Mouse (Mus musculus) hindbrain, embryonic 13.5 days (tissue): Measurements from ENCODE around the gene Dctn1. TPM values are rescaled to one million over a fixed set of nuclear protein-coding genes. Genes with fewer than 3 reads are reported as not detected.
A peak's percentile ranks its signal among the peaks of the same experiment; 100 is the strongest.

ENCODE experiments used
- ATAC-seq: fragments of 200-750 bp; cut with Nextera tagmentation; 2 replicates; pipeline ENCODE4 v1.8.0; 2017; ENCODE audit warnings: moderate TSS enrichment; ENCODE audit not compliant: low FRiP score
- H3K27ac ChIP-seq: fragments of 300-500 bp; sonication (generic); 2 replicates; pipeline ENCODE4 v1.5.1; 2015; ENCODE audit warnings: inconsistent platforms, mild to moderate bottlenecking, moderate library complexity
- H3K27me3 ChIP-seq: fragments of 300-500 bp; sonication (generic); 2 replicates; pipeline ENCODE4 v1.6.1; 2015; ENCODE audit warnings: mild to moderate bottlenecking, inconsistent platforms
- H3K36me3 ChIP-seq: fragments of 300-500 bp; sonication (generic); 2 replicates; pipeline ENCODE4 v1.6.1; 2015; ENCODE audit warnings: mild to moderate bottlenecking, inconsistent platforms
- H3K4me1 ChIP-seq: fragments of 300-500 bp; sonication (generic); replicated peaks from 2 replicates; pipeline ENCODE4 v1.6.1; 2015; ENCODE audit warnings: inconsistent platforms
- H3K4me2 ChIP-seq: fragments of 300-500 bp; sonication (generic); 2 replicates; pipeline ENCODE4 v1.6.1; 2015; ENCODE audit warnings: inconsistent platforms, mild to moderate bottlenecking, moderate library complexity
- H3K4me3 ChIP-seq: fragments of 300-500 bp; sonication (generic); 2 replicates; pipeline ENCODE4 v1.5.1; 2015; ENCODE audit warnings: mild to moderate bottlenecking, inconsistent platforms
- H3K9ac ChIP-seq: fragments of 300-500 bp; sonication (generic); 2 replicates; pipeline ENCODE4 v1.6.1; 2015; ENCODE audit warnings: mild to moderate bottlenecking, inconsistent platforms
- H3K9me3 ChIP-seq: fragments of 300-500 bp; sonication (generic); 2 replicates; pipeline ENCODE4 v1.6.1; 2016; ENCODE audit warnings: inconsistent platforms
- WGBS: fragments of 180-500 bp; shearing (Covaris S2); methylation state at CpG from one replicate; pipeline ENCODE4 v1.1.7; 2015; 5-methylcytosine and 5-hydroxymethylcytosine counted together
- polyA plus RNA-seq: library from polyadenylated mRNA; unstranded; fragments of >200 nt; fragmentation: Nextera tagmentation; extraction: Ambion mirVana; gene quantifications from 2 replicates; pipeline ENCODE4 v1.2.1, GENCODE M21; 2015

The Dctn1 gene
- polyA plus RNA-seq, 1 experiment from 2014 or later = 142 TPM

GRCm38 (mm10) chr6:83138056-83138455 is 27.7 kb upstream of the Dctn1 start:
- H3K4me3 ChIP-seq = peak overlapping the region; percentile 43
- peak overlapping the region; percentile 62 for H3K4me2 ChIP-seq
- under 1% methylated on average over 11 of the region's 11 CpGs for WGBS
- no peaks in the 10 kb centered on the region for H3K36me3 ChIP-seq
- peaks cover 56% of the 10 kb centered on the region for H3K4me1 ChIP-seq
- H3K27ac ChIP-seq = peak overlapping the region; percentile 94
- peaks cover 25% of the 10 kb centered on the region for H3K27me3 ChIP-seq
- H3K9me3 ChIP-seq = no peaks in the 10 kb centered on the region
- no peak; the same call in 1 of the 2 replicates for ATAC-seq
- peak overlapping the region; percentile 76 for H3K9ac ChIP-seq

- Histone ChIP-seq H3K4me2 (no peak overlapping the region), H3K27me3 (peaks cover 18% of the 10 kb centered on the region), H3K9ac (0 out of 2 replicates have a peak overlapping the region, but pooled peaks have one; percentile 24), H3K9me3 (no peaks in the 10 kb centered on the region), H3K4me1 (peaks cover 57% of the 10 kb centered on the region), H3K4me3 (no peak overlapping the region), H3K36me3 (no peaks in the 10 kb centered on the region), H3K27ac (no peak overlapping the region)
- whole genome bisulfite sequencing = 92% methylated on average over 8 of the region's 8 CpGs
- no peak for ATAC-seq
Observed at GRCm38 (mm10) chr6:83140044-83140443, 25.7 kb upstream of the Dctn1 start.

GRCm38 (mm10) chr6:83141636-83142035 is 24.1 kb upstream of the Dctn1 start:
- 27% methylated on average over 4 of the region's 4 CpGs for WGBS
- Histone ChIP-seq H3K27me3 (peaks cover 2% of the 10 kb centered on the region; the same call in 1 of the 2 replicates), H3K9ac (peak overlapping the region; percentile 75), H3K4me1 (peaks cover 45% of the 10 kb centered on the region), H3K9me3 (no peaks in the 10 kb centered on the region), H3K36me3 (no peaks in the 10 kb centered on the region), H3K27ac (no peak overlapping the region), H3K4me2 (peak overlapping the region; percentile 71), H3K4me3 (peak overlapping the region; percentile 41; the same call in 1 of the 2 replicates)
- no peak for ATAC-seq

GRCm38 (mm10) chr6:83142211-83142731 is 23.4 kb upstream of the Dctn1 start:
- Histone ChIP-seq H3K4me1 (peaks cover 39% of the 10 kb centered on the region), H3K9ac (peak overlapping the region; percentile 75), H3K4me3 (peak overlapping the region; percentile 41), H3K4me2 (peak overlapping the region; percentile 71), H3K27ac (no peak overlapping the region; the same call in 1 of the 2 replicates), H3K36me3 (peaks cover 1% of the 10 kb centered on the region; the same call in 1 of the 2 replicates), H3K27me3 (no peaks in the 10 kb centered on the region), H3K9me3 (no peaks in the 10 kb centered on the region)
- WGBS = 2% methylated on average over 41 of the region's 41 CpGs
- no peak; the same call in 1 of the 2 replicates for ATAC-seq

GRCm38 (mm10) chr6:83142886-83143285 is 22.8 kb upstream of the Dctn1 start:
- H3K27ac ChIP-seq = peak overlapping the region; percentile 23; the same call in 1 of the 2 replicates

GRCm38 (mm10) chr6:83145209-83145608 is 20.5 kb upstream of the Dctn1 start:
- peaks cover 17% of the 10 kb centered on the region for H3K4me1 ChIP-seq
- 75% methylated on average over 2 of the region's 2 CpGs for WGBS

More at GRCm38 (mm10) chr6:83142886-83143285, 22.8 kb upstream of the Dctn1 start:
- H3K4me1 ChIP-seq = peaks cover 33% of the 10 kb centered on the region
- H3K4me2 ChIP-seq = no peak overlapping the region; the same call in 1 of the 2 replicates
- 44% methylated on average over 11 of the region's 11 CpGs for WGBS
- H3K27me3 ChIP-seq = no peaks in the 10 kb centered on the region
- H3K4me3 ChIP-seq = no peak overlapping the region
- ATAC-seq = no peak
- peak overlapping the region; percentile 75; the same call in 1 of the 2 replicates for H3K9ac ChIP-seq
- peaks cover 6% of the 10 kb centered on the region for H3K36me3 ChIP-seq
- H3K9me3 ChIP-seq = no peaks in the 10 kb centered on the region

GRCm38 (mm10) chr6:83145805-83146204 is 19.9 kb upstream of the Dctn1 start:
- H3K4me3 ChIP-seq = no peak overlapping the region
- H3K9me3 ChIP-seq = no peaks in the 10 kb centered on the region
- 77% methylated on average over 9 of the region's 9 CpGs for WGBS
- H3K9ac ChIP-seq = no peak overlapping the region
- ATAC-seq = no peak
- no peaks in the 10 kb centered on the region for H3K27me3 ChIP-seq
- peaks cover 26% of the 10 kb centered on the region for H3K36me3 ChIP-seq
- H3K27ac ChIP-seq = no peak overlapping the region
- no peak overlapping the region for H3K4me2 ChIP-seq
- H3K4me1 ChIP-seq = peaks cover 17% of the 10 kb centered on the region

More at GRCm38 (mm10) chr6:83145209-83145608, 20.5 kb upstream of the Dctn1 start:
- H3K4me3 ChIP-seq = no peak overlapping the region
- H3K36me3 ChIP-seq = peaks cover 26% of the 10 kb centered on the region
- no peak overlapping the region for H3K9ac ChIP-seq
- ATAC-seq = no peak
- no peaks in the 10 kb centered on the region for H3K9me3 ChIP-seq
- no peaks in the 10 kb centered on the region for H3K27me3 ChIP-seq
- no peak overlapping the region for H3K27ac ChIP-seq
- H3K4me2 ChIP-seq = no peak overlapping the region

GRCm38 (mm10) chr6:83147280-83147679 is 18.4 kb upstream of the Dctn1 start:
- ATAC-seq = no peak
- no peak overlapping the region for H3K4me2 ChIP-seq
- no peaks in the 10 kb centered on the region for H3K27me3 ChIP-seq
- peaks cover 20% of the 10 kb centered on the region for H3K4me1 ChIP-seq
- peaks cover 39% of the 10 kb centered on the region for H3K36me3 ChIP-seq
- H3K9me3 ChIP-seq = no peaks in the 10 kb centered on the region
- 0 out of 2 replicates have a peak overlapping the region, but pooled peaks have one; percentile 8 for H3K27ac ChIP-seq
- 57% methylated on average over 7 of the region's 7 CpGs for WGBS
- H3K9ac ChIP-seq = peak overlapping the region; percentile 24
- H3K4me3 ChIP-seq = no peak overlapping the region

- Histone ChIP-seq H3K36me3 (peaks cover 49% of the 10 kb centered on the region), H3K4me1 (peaks cover 36% of the 10 kb centered on the region), H3K9me3 (no peaks in the 10 kb centered on the region), H3K27me3 (no peaks in the 10 kb centered on the region), H3K27ac (peak overlapping the region; percentile 12; the same call in 1 of the 2 replicates), H3K9ac (peak overlapping the region; percentile 58; the same call in 1 of the 2 replicates), H3K4me2 (no peak overlapping the region), H3K4me3 (no peak overlapping the region)
- no peak for ATAC-seq
- WGBS = 24% methylated on average over 8 of the region's 8 CpGs
Observed at GRCm38 (mm10) chr6:83151721-83152120, 14.0 kb upstream of the Dctn1 start.

GRCm38 (mm10) chr6:83153038-83153437 is 12.7 kb upstream of the Dctn1 start:
- Histone ChIP-seq H3K27me3 (no peaks in the 10 kb centered on the region), H3K4me2 (no peak overlapping the region), H3K9ac (no peak overlapping the region), H3K36me3 (peaks cover 41% of the 10 kb centered on the region), H3K9me3 (no peaks in the 10 kb centered on the region), H3K27ac (no peak overlapping the region), H3K4me3 (no peak overlapping the region), H3K4me1 (peaks cover 37% of the 10 kb centered on the region)
- WGBS = 87% methylated on average over 12 of the region's 12 CpGs
- no peak for ATAC-seq

GRCm38 (mm10) chr6:83153485-83153884 is 12.2 kb upstream of the Dctn1 start:
- no peaks in the 10 kb centered on the region for H3K27me3 ChIP-seq
- H3K4me1 ChIP-seq = peaks cover 37% of the 10 kb centered on the region
- ATAC-seq = no peak
- H3K9ac ChIP-seq = no peak overlapping the region; the same call in 1 of the 2 replicates
- 74% methylated on average over 5 of the region's 5 CpGs for WGBS
- peaks cover 38% of the 10 kb centered on the region for H3K36me3 ChIP-seq
- no peaks in the 10 kb centered on the region for H3K9me3 ChIP-seq
- no peak overlapping the region for H3K4me3 ChIP-seq
- H3K4me2 ChIP-seq = no peak overlapping the region
- no peak overlapping the region for H3K27ac ChIP-seq

GRCm38 (mm10) chr6:83155552-83156238 is 10.0 kb upstream of the Dctn1 start:
- H3K36me3 ChIP-seq = peaks cover 23% of the 10 kb centered on the region
- peaks cover 37% of the 10 kb centered on the region for H3K4me1 ChIP-seq
- peaks cover 9% of the 10 kb centered on the region for H3K27me3 ChIP-seq
- ATAC-seq = peak; percentile 58
- WGBS = 5% methylated on average over 23 of the region's 23 CpGs
- peak overlapping the region; percentile 61 for H3K4me3 ChIP-seq
- H3K27ac ChIP-seq = peak overlapping the region; percentile 40; the same call in 1 of the 2 replicates
- peak overlapping the region; percentile 76 for H3K9ac ChIP-seq
- peak overlapping the region; percentile 80 for H3K4me2 ChIP-seq
- no peaks in the 10 kb centered on the region for H3K9me3 ChIP-seq
